Mouse (Mus musculus): ENCODE results near the gene Cped1.
"Not testable (repeated sequence)": the region's sequence is repeated elsewhere in the genome, so short reads cannot be mapped to it uniquely, and the experiment has no call there.

The Cped1 gene

GRCm38 (mm10) chr6:22224351-22224750 is 238.6 kb downstream of the Cped1 start:
- DNase-seq (ENCODE audit: low read depth, low spot score): no peak

- DNase-seq (ENCODE audit: low read depth, low spot score): no peak
Observed at GRCm38 (mm10) chr6:22231244-22231643, 245.5 kb downstream of the Cped1 start.

GRCm38 (mm10) chr6:22233517-22233916 is 247.8 kb downstream of the Cped1 start:
- peak; percentile 45 for DNase-seq (ENCODE audit: low read depth, low spot score)

- DNase-seq (ENCODE audit: low read depth, low spot score): no peak
Observed at GRCm38 (mm10) chr6:22235133-22235532, 249.4 kb downstream of the Cped1 start.

GRCm38 (mm10) chr6:22243321-22243720 is 257.6 kb downstream of the Cped1 start:
- no peak for DNase-seq (ENCODE audit: low read depth, low spot score)

GRCm38 (mm10) chr6:22246696-22247095 is 261.0 kb downstream of the Cped1 start:
- DNase-seq (ENCODE audit: low read depth, low spot score): no peak

GRCm38 (mm10) chr6:22258784-22259183 is 273.1 kb downstream of the Cped1 start:
- DNase-seq (ENCODE audit: low read depth, low spot score): no peak

- no peak for DNase-seq (ENCODE audit: low read depth, low spot score)
Observed at GRCm38 (mm10) chr6:22262519-22262918, 276.8 kb downstream of the Cped1 start.

GRCm38 (mm10) chr6:22264094-22264493 is 278.4 kb downstream of the Cped1 start:
- not testable (repeated sequence) for DNase-seq (ENCODE audit: low read depth, low spot score)

- no peak for DNase-seq (ENCODE audit: low read depth, low spot score)
Observed at GRCm38 (mm10) chr6:22266018-22266417, 280.3 kb downstream of the Cped1 start.

GRCm38 (mm10) chr6:22267807-22268667 is 282.3 kb downstream of the Cped1 start:
- DNase-seq (ENCODE audit: low read depth, low spot score): no peak

GRCm38 (mm10) chr6:22268677-22269076 is 283.0 kb downstream of the Cped1 start:
- no peak for DNase-seq (ENCODE audit: low read depth, low spot score)

- no peak for DNase-seq (ENCODE audit: low read depth, low spot score)
Observed at GRCm38 (mm10) chr6:22269840-22270521, 284.3 kb downstream of the Cped1 start.

- no peak for DNase-seq (ENCODE audit: low read depth, low spot score)
Observed at GRCm38 (mm10) chr6:22277941-22278340, 292.2 kb downstream of the Cped1 start.

- peak; percentile 53 for DNase-seq (ENCODE audit: low read depth, low spot score)
Observed at GRCm38 (mm10) chr6:22280217-22280861, 294.6 kb downstream of the Cped1 start.

GRCm38 (mm10) chr6:22282405-22282804 is 296.7 kb downstream of the Cped1 start:
- no peak for DNase-seq (ENCODE audit: low read depth, low spot score)

GRCm38 (mm10) chr6:22288004-22288736 is 302.5 kb downstream of the Cped1 start, which contains the start of gene Wnt16:
TSS of gene Wnt16 (plus strand) at chr6:22288227.
- DNase-seq (ENCODE audit: low read depth, low spot score): peak; percentile 26

GRCm38 (mm10) chr6:22288737-22289460 is 303.2 kb downstream of the Cped1 start:
- DNase-seq (ENCODE audit: low read depth, low spot score): peak; percentile 35

- DNase-seq (ENCODE audit: low read depth, low spot score): no peak
Observed at GRCm38 (mm10) chr6:22289461-22290021, 303.8 kb downstream of the Cped1 start.

- no peak for DNase-seq (ENCODE audit: low read depth, low spot score)
Observed at GRCm38 (mm10) chr6:22290790-22291189, 305.1 kb downstream of the Cped1 start.

GRCm38 (mm10) chr6:22292056-22292455 is 306.3 kb downstream of the Cped1 start:
- DNase-seq (ENCODE audit: low read depth, low spot score): peak; percentile 30
